9 mouse cellular contexts compared by ENCODE assay signal in the genomic region with DNA sequence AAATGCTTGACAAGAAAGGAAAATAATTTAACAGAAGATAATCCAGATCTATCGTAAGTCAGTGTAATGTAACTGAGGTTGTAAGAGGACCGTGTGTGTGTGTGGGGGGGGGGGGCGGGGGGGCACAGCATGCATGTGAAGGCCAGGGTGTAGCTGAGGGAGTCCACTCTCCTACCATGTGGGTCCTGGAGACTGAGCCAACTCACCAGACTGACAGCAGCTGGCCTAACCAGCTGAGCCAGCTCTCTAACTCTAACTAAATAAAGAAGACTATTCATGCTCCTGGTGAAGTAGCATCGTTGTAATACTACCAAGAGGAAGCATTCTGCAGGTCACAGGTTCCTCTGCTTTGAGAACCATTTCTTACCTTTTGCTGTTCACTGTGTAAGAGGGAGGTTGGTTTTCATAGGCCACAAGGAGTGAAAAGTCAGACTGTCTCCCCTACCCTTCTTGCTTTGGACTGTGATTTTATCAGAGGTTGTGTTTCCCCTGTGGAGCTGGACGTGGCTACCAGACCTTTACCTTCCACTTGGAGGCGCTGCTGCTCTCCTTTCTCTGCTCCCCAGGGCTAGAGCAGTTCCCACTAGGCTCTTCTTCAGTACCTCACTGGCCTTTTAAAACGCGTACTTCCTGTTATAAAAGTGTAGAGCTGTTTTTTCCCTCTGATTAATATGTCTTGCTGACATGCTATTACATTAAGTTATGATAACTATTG. TPM values are rescaled to one million over a fixed set of nuclear protein-coding genes. Genes with fewer than 3 reads are reported as not detected.
DNase-seq lines count a peak whose midpoint lies in the region; ATAC-seq and TF ChIP-seq lines count a peak whose summit lies in the region.
"Had no signal": no experiment of that assay in that cellular context is flagged by ENCODE, and none has a peak within 500 bp of the region (broad histone marks: within the 10 kb centered on the region; RNA-seq: fewer than 3 reads in every experiment).

No protein-coding gene starts in this region.

- peaks cover 6% of the 10 kb centered on the region; the same call in 1 of the 2 replicates for H3K36me3 ChIP-seq in hindbrain, embryonic 11.5 days (ENCODE audit: control insufficient read depth, insufficient read depth, low read length)
- H3K36me3 ChIP-seq in hindbrain, embryonic 14.5 days (replicated peaks; ENCODE audit: control insufficient read depth, insufficient read depth): peaks cover 52% of the 10 kb centered on the region
- peaks cover 38% of the 10 kb centered on the region for H3K36me3 ChIP-seq in thymus, adult 2 months (ENCODE audit: control insufficient read depth, insufficient read depth, low read length)
- peaks cover 14% of the 10 kb centered on the region for H3K36me3 ChIP-seq in midbrain, embryonic 16.5 days (ENCODE audit: control insufficient read depth, insufficient read depth, low read length)

- no peak overlapping the region for H3K9ac ChIP-seq in hindbrain, embryonic 11.5 days (ENCODE audit: low read depth, low read length)
- H3K9ac ChIP-seq in hindbrain, embryonic 14.5 days: no peak overlapping the region
- H3K9ac ChIP-seq in midbrain, embryonic 16.5 days (ENCODE audit: low read depth, low read length): no peak overlapping the region
- H3K9ac ChIP-seq: limb, embryonic 13.5 days had no signal

- H3K4me3 ChIP-seq in hindbrain, embryonic 11.5 days (ENCODE audit: low read depth, low read length): no peak overlapping the region
- no peak overlapping the region for H3K4me3 ChIP-seq in hindbrain, embryonic 14.5 days (replicated peaks; ENCODE audit: low read length)
- no peak overlapping the region for H3K4me3 ChIP-seq in thymus, adult 2 months (ENCODE audit: control insufficient read depth, insufficient read depth, low read length)
- H3K4me3 ChIP-seq in midbrain, embryonic 16.5 days (ENCODE audit: low read depth, low read length): no peak overlapping the region
- H3K4me3 ChIP-seq: limb, embryonic 13.5 days had no signal

- DNase-seq in hindbrain, embryonic 11.5 days (ENCODE audit: low spot score): peak; percentile 34
- DNase-seq in hindbrain, embryonic 14.5 days (ENCODE audit: low spot score): no peak
- DNase-seq in thymus, postnatal 4 days: peak; percentile 28
- no peak for DNase-seq in thymus, adult 2 months
- peak; percentile 35 for DNase-seq in cerebellum, postnatal 36 days
- peak; percentile 33 for DNase-seq in retina, adult 2 months (ENCODE audit: low read depth, low spot score)

- no peak overlapping the region for H3K27ac ChIP-seq in hindbrain, embryonic 11.5 days (ENCODE audit: low read depth, low read length)
- no peak overlapping the region for H3K27ac ChIP-seq in hindbrain, embryonic 14.5 days
- no peak overlapping the region for H3K27ac ChIP-seq in thymus, adult 2 months (ENCODE audit: control insufficient read depth, insufficient read depth, low read length)
- H3K27ac ChIP-seq in midbrain, embryonic 16.5 days (ENCODE audit: low read length): no peak overlapping the region
- H3K27ac ChIP-seq: limb, embryonic 13.5 days had no signal

- H3K4me2 ChIP-seq in hindbrain, embryonic 11.5 days (replicated peaks; ENCODE audit: low read depth, low read length): no peak overlapping the region
- H3K4me2 ChIP-seq in hindbrain, embryonic 14.5 days (replicated peaks): no peak overlapping the region
- H3K4me2 ChIP-seq in midbrain, embryonic 16.5 days (ENCODE audit: low read length): no peak overlapping the region
- H3K4me2 ChIP-seq: limb, embryonic 13.5 days had no signal

- no peak for TF ChIP-seq CTCF in thymus, adult 2 months (IDR thresholded peaks at IDR 0.05; ENCODE audit: borderline replicate concordance, control insufficient read depth, extremely low read depth, insufficient read depth, low read length, poor library complexity)

- TF ChIP-seq POLR2A in thymus, adult 2 months (IDR thresholded peaks at IDR 0.05; ENCODE audit: control insufficient read depth, extremely low read depth, insufficient read depth, low read length, poor library complexity): no peak

- H3K27me3 ChIP-seq in hindbrain, embryonic 11.5 days (ENCODE audit: control insufficient read depth, insufficient read depth, low read length): no peaks in the 10 kb centered on the region
- H3K27me3 ChIP-seq in hindbrain, embryonic 14.5 days (ENCODE audit: control insufficient read depth, insufficient read depth, low read length): no peaks in the 10 kb centered on the region
- no peaks in the 10 kb centered on the region for H3K27me3 ChIP-seq in thymus, adult 2 months (ENCODE audit: control insufficient read depth, insufficient read depth, low read length)
- no peaks in the 10 kb centered on the region for H3K27me3 ChIP-seq in midbrain, embryonic 16.5 days (ENCODE audit: control insufficient read depth, insufficient read depth, low read depth, low read length)
- H3K27me3 ChIP-seq: limb, embryonic 13.5 days had no signal

- ATAC-seq in hindbrain, embryonic 11.5 days (ENCODE audit: low FRiP score): no peak
- no peak for ATAC-seq in hindbrain, embryonic 14.5 days (ENCODE audit: low FRiP score)
- ATAC-seq in erythroid progenitor cell, adult 5-6 weeks (replicated peaks; ENCODE audit: low FRiP score, poor library complexity, severe bottlenecking): no peak
- no peak for ATAC-seq in midbrain, embryonic 16.5 days

- H3K9me3 ChIP-seq in hindbrain, embryonic 11.5 days (ENCODE audit: control insufficient read depth, low read length): no peaks in the 10 kb centered on the region
- H3K9me3 ChIP-seq in hindbrain, embryonic 14.5 days (ENCODE audit: control insufficient read depth, low read length): no peaks in the 10 kb centered on the region
- no peaks in the 10 kb centered on the region for H3K9me3 ChIP-seq in midbrain, embryonic 16.5 days (replicated peaks; ENCODE audit: control insufficient read depth, low read length, poor library complexity, severe bottlenecking)
- H3K9me3 ChIP-seq: limb, embryonic 13.5 days had no signal

- no peaks in the 10 kb centered on the region for H3K4me1 ChIP-seq in hindbrain, embryonic 11.5 days (replicated peaks; ENCODE audit: control insufficient read depth, insufficient read depth, low read length)
- H3K4me1 ChIP-seq in hindbrain, embryonic 14.5 days (replicated peaks; ENCODE audit: control insufficient read depth, insufficient read depth, low read length): no peaks in the 10 kb centered on the region
- no peaks in the 10 kb centered on the region for H3K4me1 ChIP-seq in thymus, adult 2 months (replicated peaks; ENCODE audit: control insufficient read depth, insufficient read depth, low read length)
- H3K4me1 ChIP-seq in midbrain, embryonic 16.5 days (ENCODE audit: control insufficient read depth, insufficient read depth, low read length): no peaks in the 10 kb centered on the region
- H3K4me1 ChIP-seq: limb, embryonic 13.5 days had no signal

- 70% methylated on average over 8 of the region's 8 CpGs for WGBS in hindbrain, embryonic 11.5 days
- WGBS in hindbrain, embryonic 14.5 days: 67% methylated on average over 8 of the region's 8 CpGs
- 94% methylated on average over 8 of the region's 8 CpGs for WGBS in thymus, adult 2 months
- 58% methylated on average over 8 of the region's 8 CpGs for WGBS in midbrain, embryonic 16.5 days

RNA-seq across cellular contexts. Expression of gene Impg2, which starts 28.1 kb away (rescaled TPM):
- 0.18 and 0.25 TPM in 2 replicates for polyA plus RNA-seq in hindbrain, embryonic 11.5 days (2014; fragmentation: Nextera tagmentation; extraction: Ambion mirVana)
- 0.58 and 0.60 TPM in 2 replicates for polyA plus RNA-seq in hindbrain, embryonic 14.5 days (2014; fragmentation: Nextera tagmentation; extraction: Ambion mirVana)
- polyA plus RNA-seq in thymus, adult 2 months (2012; rRNA removed): 0.24 and 0.28 TPM in 2 replicates
- total RNA-seq in erythroid progenitor cell, adult 5-6 weeks (2015; ENCODE audit: low replicate concordance): 1.4 and 3.8 TPM in 2 replicates
- total RNA-seq in erythroid progenitor cell, adult 5-6 weeks (2017; ENCODE audit: low replicate concordance): 0.61 and 4.2 TPM in 2 replicates
- 0.11 and 0.16 TPM in 2 replicates for polyA plus RNA-seq in midbrain, embryonic 16.5 days (2015; fragmentation: Nextera tagmentation; extraction: Ambion mirVana)

Comparison
In these comparisons a context has a peak if more than half of its experiments do, and no peak if none do; other contexts are left out.
1. DNase-seq: peak in hindbrain, embryonic 11.5 days (single experiment), thymus, postnatal 4 days (single experiment), cerebellum, postnatal 36 days (2 of 2) and retina, adult 2 months (single experiment); none in hindbrain, embryonic 14.5 days (single experiment) and thymus, adult 2 months (single experiment).